Mouse (Mus musculus) liver, postnatal 0 days (tissue): Measurements from ENCODE around the gene Cnga3. TPM values are rescaled to one million over a fixed set of nuclear protein-coding genes. Genes with fewer than 3 reads are reported as not detected.

ENCODE experiments used
- ATAC-seq: fragments of 200-750 bp; cut with Nextera tagmentation; 2 replicates; pipeline ENCODE4 v1.8.0; 2017; ENCODE audit warnings: mild to moderate bottlenecking, moderate library complexity
- DNase-seq: peaks from one replicate; pipeline ENCODE4 v3.0.0-alpha.2; 2016
- H3K27ac ChIP-seq: fragments of 300-500 bp; sonication (generic); 2 replicates; pipeline ENCODE4 v1.5.1; 2014; ENCODE audit warnings: antibody characterized with exemption, moderate library complexity, mild to moderate bottlenecking, low read depth
- H3K27me3 ChIP-seq: fragments of 300-500 bp; sonication (generic); 2 replicates; pipeline ENCODE4 v1.6.1; 2014; ENCODE audit warnings: low read length, control low read depth, mixed read lengths; ENCODE audit not compliant: insufficient read depth
- H3K36me3 ChIP-seq: fragments of 300-500 bp; sonication (generic); replicated peaks from 2 replicates; pipeline ENCODE4 v1.6.1; 2014; ENCODE audit warnings: mild to moderate bottlenecking, control low read depth, low read length, moderate library complexity, mixed read lengths; ENCODE audit not compliant: insufficient read depth
- H3K4me1 ChIP-seq: fragments of 300-500 bp; sonication (generic); 2 replicates; pipeline ENCODE4 v1.6.1; 2014; ENCODE audit warnings: antibody characterized with exemption, mild to moderate bottlenecking, control low read depth; ENCODE audit not compliant: insufficient read depth
- H3K4me2 ChIP-seq: fragments of 300-500 bp; sonication (generic); 2 replicates; pipeline ENCODE4 v1.6.1; 2014; ENCODE audit warnings: low read depth, mild to moderate bottlenecking, low read length, moderate library complexity, mixed read lengths
- H3K4me3 ChIP-seq: fragments of 300-500 bp; sonication (generic); 2 replicates; pipeline ENCODE4 v1.5.1; 2014; ENCODE audit warnings: low read depth, low read length
- H3K9ac ChIP-seq: fragments of 300-500 bp; sonication (generic); replicated peaks from 2 replicates; pipeline ENCODE4 v1.6.1; 2014; ENCODE audit warnings: mild to moderate bottlenecking, moderate library complexity
- H3K9me3 ChIP-seq: fragments of 300-500 bp; sonication (generic); 2 replicates; pipeline ENCODE4 v1.6.1; 2016; ENCODE audit warnings: mild to moderate bottlenecking, control low read depth, low read length, mixed read lengths
- CTCF ChIP-seq: sonication (generic); IDR thresholded peaks from 2 replicates; pipeline ENCODE4 v1.5.1; 2016; ENCODE audit warnings: antibody characterized with exemption, low read depth
- EP300 ChIP-seq: IDR thresholded peaks from 2 replicates; pipeline ENCODE4 v1.6.1; 2016; ENCODE audit warnings: antibody characterized with exemption, low read depth, mild to moderate bottlenecking
- WGBS: fragments of 180-500 bp; shearing (Covaris S2); extraction: QIAGEN DNeasy Blood & Tissue Kit; methylation state at CpG from one replicate; pipeline ENCODE4 v1.1.7; 2014; ENCODE audit not compliant: insufficient replicate concordance; 5-methylcytosine and 5-hydroxymethylcytosine counted together
- polyA plus RNA-seq: library from polyadenylated mRNA; unstranded; fragments of >200 nt; fragmentation: Nextera tagmentation; extraction: Ambion mirVana; gene quantifications from 2 replicates; pipeline ENCODE4 v1.2.1, GENCODE M21; 2015

Cnga3 gene
- polyA plus RNA-seq, 1 experiment from 2014 or later = not detected

DNA sequence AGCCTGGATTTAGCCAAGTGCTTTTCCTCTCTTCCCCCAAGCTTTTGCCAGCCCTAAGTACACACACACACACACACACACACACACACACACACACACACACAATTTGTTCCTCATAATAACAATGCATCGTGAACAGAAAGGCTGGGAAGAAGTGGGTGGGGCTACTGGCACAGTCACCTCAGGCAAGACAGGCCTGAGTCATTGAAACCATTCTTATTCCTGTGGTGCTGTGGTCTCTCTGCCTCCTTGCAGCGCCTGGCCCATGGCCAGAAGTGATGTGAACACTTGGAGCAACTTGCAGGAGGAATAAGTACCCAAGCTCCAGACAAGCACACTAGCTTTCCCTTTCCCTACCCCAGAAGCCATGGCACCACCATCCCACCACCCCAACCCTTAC lies 34.2 kb downstream of the Cnga3 start:
- Histone ChIP-seq H3K4me3 (no peak overlapping the region), H3K27ac (no peak overlapping the region), H3K36me3 (no peaks in the 10 kb centered on the region), H3K9me3 (no peaks in the 10 kb centered on the region), H3K4me2 (no peak overlapping the region), H3K9ac (no peak overlapping the region), H3K27me3 (no peaks in the 10 kb centered on the region), H3K4me1 (no peaks in the 10 kb centered on the region)
- ATAC-seq (no peak), DNase-seq (no peak)
- TF ChIP-seq CTCF (no peak), EP300 (no peak)
- 13% methylated on average over 2 of the region's 2 CpGs for WGBS

DNA sequence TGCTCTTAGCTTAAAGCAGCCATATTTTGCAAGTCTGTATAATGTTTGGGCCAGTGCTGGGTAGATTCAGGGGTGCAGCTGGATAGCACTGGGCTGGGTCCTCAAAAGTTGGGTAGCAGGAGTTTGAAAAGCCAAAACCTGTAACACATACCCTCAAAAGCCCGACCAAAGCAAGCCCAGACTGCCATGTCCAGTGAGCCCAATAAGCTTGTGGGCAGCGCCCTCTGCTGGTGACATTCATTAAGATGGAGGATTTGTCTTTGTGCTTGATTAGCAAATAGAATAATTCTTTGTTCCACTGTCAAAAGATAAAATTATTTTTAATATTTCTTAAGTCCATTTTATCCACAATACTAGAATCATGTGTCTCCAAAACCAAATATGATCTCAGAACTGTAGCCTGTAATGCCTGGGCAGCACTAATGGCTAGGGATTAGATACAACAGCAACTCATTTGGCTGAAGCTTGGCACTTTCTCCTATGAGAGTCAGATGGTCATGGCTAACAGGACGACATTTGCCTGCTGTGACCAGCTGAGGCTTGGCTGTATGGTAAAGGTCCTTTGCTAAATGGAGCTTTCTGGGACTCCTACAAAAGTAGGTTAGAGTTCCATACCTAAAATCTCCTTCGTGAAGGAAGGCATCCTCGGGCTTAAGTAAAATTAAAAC lies 36.5 kb downstream of the Cnga3 start:
- TF ChIP-seq EP300 = no peak
- peak; percentile 90 for TF ChIP-seq CTCF
- Histone ChIP-seq H3K9ac (no peak overlapping the region), H3K27ac (no peak overlapping the region), H3K36me3 (no peaks in the 10 kb centered on the region), H3K4me1 (no peaks in the 10 kb centered on the region), H3K4me3 (no peak overlapping the region), H3K4me2 (no peak overlapping the region), H3K27me3 (no peaks in the 10 kb centered on the region), H3K9me3 (no peaks in the 10 kb centered on the region)
- no peak for ATAC-seq
- peak; percentile 84 for DNase-seq
- WGBS = 36% methylated on average over 5 of the region's 5 CpGs

- Histone ChIP-seq H3K36me3 (no peaks in the 10 kb centered on the region), H3K4me1 (no peaks in the 10 kb centered on the region), H3K9ac (no peak overlapping the region), H3K27me3 (no peaks in the 10 kb centered on the region), H3K27ac (no peak overlapping the region), H3K9me3 (no peaks in the 10 kb centered on the region), H3K4me3 (no peak overlapping the region), H3K4me2 (no peak overlapping the region)
- ATAC-seq = no peak
- peak; percentile 24; the same call in 1 of the 2 replicates for TF ChIP-seq CTCF
- TF ChIP-seq EP300 = no peak
- no peak for DNase-seq
- WGBS = 75% methylated on average over 2 of the region's 2 CpGs
Observed at GRCm38 (mm10) chr1:37258443-37258842, 44.2 kb downstream of the Cnga3 start.

GRCm38 (mm10) chr1:37272464-37272863 lies 58.2 kb downstream of the Cnga3 start:
- WGBS = 5% methylated on average over 7 of the region's 7 CpGs
- no peak for ATAC-seq

GRCm38 (mm10) chr1:37286556-37286955 lies 72.3 kb downstream of the Cnga3 start:
- Histone ChIP-seq H3K4me1 (no peaks in the 10 kb centered on the region), H3K36me3 (no peaks in the 10 kb centered on the region), H3K9me3 (no peaks in the 10 kb centered on the region), H3K4me3 (no peak overlapping the region), H3K27me3 (no peaks in the 10 kb centered on the region), H3K9ac (no peak overlapping the region), H3K27ac (no peak overlapping the region), H3K4me2 (no peak overlapping the region)
- WGBS = 60% methylated on average over 7 of the region's 7 CpGs
- no peak for TF ChIP-seq EP300
- no peak for TF ChIP-seq CTCF
- no peak for ATAC-seq
- no peak for DNase-seq

More at GRCm38 (mm10) chr1:37272464-37272863, 58.2 kb downstream of the Cnga3 start:
- Histone ChIP-seq H3K27me3 (no peaks in the 10 kb centered on the region), H3K4me1 (no peaks in the 10 kb centered on the region), H3K9me3 (no peaks in the 10 kb centered on the region), H3K4me3 (no peak overlapping the region), H3K27ac (no peak overlapping the region), H3K36me3 (no peaks in the 10 kb centered on the region), H3K4me2 (no peak overlapping the region), H3K9ac (no peak overlapping the region)
- peak; percentile 59 for DNase-seq
- TF ChIP-seq CTCF = peak; percentile 96
- no peak for TF ChIP-seq EP300

- no peak for ATAC-seq
- Histone ChIP-seq H3K9me3 (no peaks in the 10 kb centered on the region), H3K27ac (no peak overlapping the region), H3K4me3 (no peak overlapping the region), H3K9ac (no peak overlapping the region), H3K27me3 (no peaks in the 10 kb centered on the region), H3K4me2 (no peak overlapping the region), H3K4me1 (no peaks in the 10 kb centered on the region), H3K36me3 (no peaks in the 10 kb centered on the region)
- DNase-seq = no peak
- WGBS = 70% methylated on average over 1 of the region's 1 CpGs
- TF ChIP-seq CTCF = no peak
- TF ChIP-seq EP300 = no peak
Observed at GRCm38 (mm10) chr1:37287748-37288147, 73.5 kb downstream of the Cnga3 start.
